Mouse (Mus musculus): ENCODE measurements at regions not wholly inside any gene's neighbourhood (a gene's known extent, or its start where the extent isn't known, plus 50 kb on each side); places are given as distances from the start of the nearest gene placed in this dataset.
"Not testable (repeated sequence)": the region's sequence is repeated elsewhere in the genome, so short reads cannot be mapped to it uniquely, and the experiment has no call there.

- DNase-seq, result peak; percentile 5
These were observed 613.3 kb upstream of the Ywhaq start for GRCm38 (mm10) chr12:22030717-22031116.

GRCm38 (mm10) chr12:22030263-22030662 is 612.8 kb upstream of the Ywhaq start:
- not testable (repeated sequence) for DNase-seq

All from adrenal gland, adult 8-10 months (tissue).